Mouse (Mus musculus) embryonic facial prominence, embryonic 11.5 days (tissue): ENCODE results near the gene Dcaf8. TPM values are rescaled to one million over a fixed set of nuclear protein-coding genes. Genes with fewer than 3 reads are reported as not detected.

ENCODE experiments used
- ATAC-seq: fragments of 200-750 bp; cut with Nextera tagmentation; replicated peaks from 2 replicates; pipeline ENCODE4 v1.8.0; 2017; ENCODE audit warnings: low read depth; ENCODE audit not compliant: insufficient number of reproducible peaks, low FRiP score, low TSS enrichment
- DNase-seq: peaks from one replicate; pipeline ENCODE4 v3.0.0-alpha.2; 2015; ENCODE audit warnings: low spot score
- H3K27ac ChIP-seq: fragments of 300-500 bp; sonication (generic); replicated peaks from 2 replicates; pipeline ENCODE4 v1.5.1; 2014; ENCODE audit warnings: mild to moderate bottlenecking, low read depth, low read length, control low read depth
- H3K27me3 ChIP-seq: fragments of 300-500 bp; sonication (generic); 2 replicates; pipeline ENCODE4 v1.6.1; 2014; ENCODE audit warnings: mild to moderate bottlenecking, low read length, moderate library complexity, mixed read lengths; ENCODE audit not compliant: control insufficient read depth, insufficient read depth
- H3K36me3 ChIP-seq: fragments of 300-500 bp; sonication (generic); replicated peaks from 2 replicates; pipeline ENCODE4 v1.6.1; 2014; ENCODE audit warnings: low read depth, mild to moderate bottlenecking, low read length, moderate library complexity, mixed read lengths; ENCODE audit not compliant: control insufficient read depth, insufficient read depth
- H3K4me1 ChIP-seq: fragments of 300-500 bp; sonication (generic); 2 replicates; pipeline ENCODE4 v1.6.1; 2014; ENCODE audit warnings: low read length, mixed read lengths; ENCODE audit not compliant: control insufficient read depth, insufficient read depth
- H3K4me2 ChIP-seq: fragments of 300-500 bp; sonication (generic); 2 replicates; pipeline ENCODE4 v1.6.1; 2014; ENCODE audit warnings: low read depth, mild to moderate bottlenecking, control low read depth, low read length, moderate library complexity
- H3K4me3 ChIP-seq: fragments of 300-500 bp; sonication (generic); 2 replicates; pipeline ENCODE4 v1.5.1; 2014; ENCODE audit warnings: low read depth, low read length, control low read depth
- H3K9ac ChIP-seq: fragments of 300-500 bp; sonication (generic); replicated peaks from 2 replicates; pipeline ENCODE4 v1.6.1; 2014; ENCODE audit warnings: mild to moderate bottlenecking, control low read depth, low read length
- H3K9me3 ChIP-seq: fragments of 300-500 bp; sonication (generic); replicated peaks from 2 replicates; pipeline ENCODE4 v1.6.1; 2016; ENCODE audit warnings: mild to moderate bottlenecking, low read length, inconsistent platforms, mixed read lengths; ENCODE audit not compliant: control insufficient read depth
- WGBS: fragments of 180-500 bp; shearing (Covaris S2); extraction: QIAGEN DNeasy Blood & Tissue Kit; methylation state at CpG from one replicate; pipeline ENCODE4 v1.1.7; 2014; 5-methylcytosine and 5-hydroxymethylcytosine counted together
- polyA plus RNA-seq: library from polyadenylated mRNA; unstranded; fragments of >200 nt; fragmentation: Nextera tagmentation; extraction: Ambion mirVana; gene quantifications from 2 replicates; pipeline ENCODE4 v1.2.1, GENCODE M21; 2014

The Dcaf8 gene
- polyA plus RNA-seq, 1 experiment from 2014 or later = 103 TPM

- no peaks in the 10 kb centered on the region for H3K4me1 ChIP-seq
- H3K9ac ChIP-seq = no peak overlapping the region
- H3K27ac ChIP-seq = no peak overlapping the region
- no peaks in the 10 kb centered on the region for H3K9me3 ChIP-seq
- 92% methylated on average over 10 of the region's 10 CpGs for WGBS
- H3K4me3 ChIP-seq = no peak overlapping the region
- no peaks in the 10 kb centered on the region for H3K27me3 ChIP-seq
- H3K4me2 ChIP-seq = no peak overlapping the region
- DNase-seq (peak; percentile 29), ATAC-seq (0 out of 2 replicates have a peak, but pooled peaks have one; percentile 48)
- peaks cover 7% of the 10 kb centered on the region for H3K36me3 ChIP-seq
Measured at GRCm38 (mm10) chr1:172186401-172187289, 38.8 kb downstream of the Dcaf8 start.

- H3K9ac ChIP-seq = no peak overlapping the region
- ATAC-seq (no peak), DNase-seq (peak; percentile 35)
- H3K9me3 ChIP-seq = no peaks in the 10 kb centered on the region
- H3K4me3 ChIP-seq = no peak overlapping the region
- H3K36me3 ChIP-seq = peaks cover 7% of the 10 kb centered on the region
- 73% methylated on average over 4 of the region's 4 CpGs for WGBS
- no peak overlapping the region for H3K27ac ChIP-seq
- no peak overlapping the region for H3K4me2 ChIP-seq
- no peaks in the 10 kb centered on the region for H3K27me3 ChIP-seq
- no peaks in the 10 kb centered on the region for H3K4me1 ChIP-seq
Measured at GRCm38 (mm10) chr1:172188891-172189290, 41.0 kb downstream of the Dcaf8 start.

GRCm38 (mm10) chr1:172191578-172191977, 43.7 kb downstream of the Dcaf8 start:
- Histone ChIP-seq H3K9me3 (no peaks in the 10 kb centered on the region), H3K4me2 (no peak overlapping the region), H3K4me1 (no peaks in the 10 kb centered on the region), H3K9ac (no peak overlapping the region), H3K4me3 (no peak overlapping the region), H3K36me3 (peaks cover 15% of the 10 kb centered on the region), H3K27me3 (no peaks in the 10 kb centered on the region), H3K27ac (no peak overlapping the region)
- no peak for DNase-seq
- ATAC-seq = no peak
- WGBS = 91% methylated on average over 2 of the region's 2 CpGs

GRCm38 (mm10) chr1:172192217-172192616, 44.3 kb downstream of the Dcaf8 start:
- Histone ChIP-seq H3K4me3 (no peak overlapping the region), H3K9me3 (no peaks in the 10 kb centered on the region), H3K27me3 (no peaks in the 10 kb centered on the region), H3K36me3 (peaks cover 14% of the 10 kb centered on the region), H3K9ac (no peak overlapping the region), H3K4me1 (no peaks in the 10 kb centered on the region), H3K27ac (no peak overlapping the region), H3K4me2 (no peak overlapping the region)
- DNase-seq = no peak
- WGBS = 93% methylated on average over 3 of the region's 3 CpGs
- ATAC-seq = no peak

GRCm38 (mm10) chr1:172194435-172194834, 46.6 kb downstream of the Dcaf8 start:
- Histone ChIP-seq H3K9ac (no peak overlapping the region), H3K27me3 (no peaks in the 10 kb centered on the region), H3K27ac (no peak overlapping the region), H3K36me3 (peaks cover 20% of the 10 kb centered on the region), H3K4me3 (no peak overlapping the region), H3K9me3 (no peaks in the 10 kb centered on the region), H3K4me2 (no peak overlapping the region), H3K4me1 (no peaks in the 10 kb centered on the region)
- ATAC-seq (no peak), DNase-seq (no peak)
- 86% methylated on average over 8 of the region's 8 CpGs for WGBS

- ATAC-seq = no peak
- H3K27me3 ChIP-seq = no peaks in the 10 kb centered on the region
Measured at GRCm38 (mm10) chr1:172197146-172197545, 49.3 kb downstream of the Dcaf8 start.

GRCm38 (mm10) chr1:172197851-172198250, 50.0 kb downstream of the Dcaf8 start:
- no peak for ATAC-seq
- H3K27me3 ChIP-seq = no peaks in the 10 kb centered on the region
- no peak overlapping the region for H3K9ac ChIP-seq
- no peak for DNase-seq
- peaks cover 16% of the 10 kb centered on the region for H3K36me3 ChIP-seq
- peaks cover 2% of the 10 kb centered on the region for H3K4me1 ChIP-seq
- H3K4me3 ChIP-seq = no peak overlapping the region
- H3K4me2 ChIP-seq = no peak overlapping the region
- 91% methylated on average over 5 of the region's 5 CpGs for WGBS
- H3K9me3 ChIP-seq = no peaks in the 10 kb centered on the region
- no peak overlapping the region for H3K27ac ChIP-seq

More at GRCm38 (mm10) chr1:172197146-172197545, 49.3 kb downstream of the Dcaf8 start:
- no peak overlapping the region for H3K4me3 ChIP-seq
- DNase-seq = no peak
- H3K9ac ChIP-seq = no peak overlapping the region
- no peaks in the 10 kb centered on the region for H3K9me3 ChIP-seq
- H3K4me2 ChIP-seq = no peak overlapping the region
- H3K27ac ChIP-seq = no peak overlapping the region
- WGBS = 82% methylated on average over 3 of the region's 3 CpGs
- peaks cover 16% of the 10 kb centered on the region for H3K36me3 ChIP-seq
- H3K4me1 ChIP-seq = no peaks in the 10 kb centered on the region; the same call in 1 of the 2 replicates

- Histone ChIP-seq H3K4me2 (no peak overlapping the region), H3K27me3 (no peaks in the 10 kb centered on the region), H3K36me3 (peaks cover 16% of the 10 kb centered on the region), H3K4me3 (no peak overlapping the region), H3K27ac (no peak overlapping the region), H3K4me1 (peaks cover 4% of the 10 kb centered on the region), H3K9ac (no peak overlapping the region), H3K9me3 (no peaks in the 10 kb centered on the region)
- DNase-seq (no peak), ATAC-seq (no peak)
- WGBS = 90% methylated on average over 8 of the region's 8 CpGs
Measured at GRCm38 (mm10) chr1:172198316-172198715, 50.4 kb downstream of the Dcaf8 start.
